ENCODE assay signal across 14 mouse cellular contexts in the genomic region with DNA sequence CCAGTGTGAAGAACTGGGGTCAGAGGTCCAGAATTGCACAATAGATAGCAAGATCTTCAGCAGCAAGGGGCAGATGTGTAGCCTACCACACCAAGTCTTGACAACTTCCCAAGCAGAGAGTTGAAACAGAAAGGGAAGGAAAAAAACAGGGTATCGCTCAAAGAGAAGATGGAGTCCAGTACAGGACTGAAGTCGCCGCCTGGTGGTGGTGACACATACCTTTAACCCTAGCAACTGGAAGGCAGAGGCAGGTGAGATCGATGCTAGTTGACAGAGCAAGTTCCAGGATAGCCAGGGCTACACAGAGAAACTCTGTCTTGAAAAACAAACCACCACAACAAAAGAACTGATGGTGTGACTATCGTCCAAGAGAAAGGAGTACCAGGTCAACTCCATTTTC. TPM values are rescaled to one million over a fixed set of nuclear protein-coding genes. Genes with fewer than 3 reads are reported as not detected.
A peak's percentile ranks its signal among the peaks of the same experiment; 100 is the strongest.
DNase-seq lines count a peak whose midpoint lies in the region; ATAC-seq and TF ChIP-seq lines count a peak whose summit lies in the region.
"Had no signal": no experiment of that assay in that cellular context is flagged by ENCODE, and none has a peak within 500 bp of the region (broad histone marks: within the 10 kb centered on the region; RNA-seq: fewer than 3 reads in every experiment).

No protein-coding gene starts in this region.

- no peak for DNase-seq in heart, adult 2 months
- DNase-seq in heart, adult 8-10 months (ENCODE audit: low spot score): no peak
- DNase-seq in lung, adult 2 months: no peak
- no peak for DNase-seq in lung, postnatal 10 days
- no peak for DNase-seq in liver, embryonic 14.5 days (ENCODE audit: low read depth in 3 of 3, low spot score in 3 of 3)
- no peak for DNase-seq in adrenal gland, adult 2 months
- DNase-seq in hindbrain, embryonic 10.5 days (ENCODE audit: low spot score): no peak
- DNase-seq: cerebellum, adult 9-11 months; heart, postnatal 10 days; layer of hippocampus, postnatal 36 days; spleen, adult 18-20 months; thymus, postnatal 36 days had no signal

- H3K4me1 ChIP-seq in heart, adult 2 months (ENCODE audit: control insufficient read depth, insufficient read depth, low read length): no peaks in the 10 kb centered on the region
- no peaks in the 10 kb centered on the region for H3K4me1 ChIP-seq in lung, adult 2 months (ENCODE audit: control insufficient read depth, insufficient read depth, low read length)
- peaks cover 29% of the 10 kb centered on the region for H3K4me1 ChIP-seq in E14TG2a.4 (replicated peaks; ENCODE audit: low read depth, low read length)
- 0 out of 4 replicates have a peak, but pooled peaks cover 0 to 2% of the 10 kb centered on the region in 2 experiments for H3K4me1 ChIP-seq in liver, embryonic 14.5 days (replicated peaks; ENCODE audit: control insufficient read depth in 2 of 2, insufficient read depth in 2 of 2, low read length in 1 of 2)
- H3K4me1 ChIP-seq in hindbrain, embryonic 10.5 days (replicated peaks): peaks cover 4% of the 10 kb centered on the region; the same call in 1 of the 2 replicates

- no peak for ATAC-seq in liver, embryonic 14.5 days (ENCODE audit: insufficient read depth)

- no peak for TF ChIP-seq POLR2A in heart, adult 2 months (IDR thresholded peaks at IDR 0.05; ENCODE audit: insufficient read depth, low read depth, low read length)
- TF ChIP-seq POLR2A in lung, adult 2 months (IDR thresholded peaks at IDR 0.05; ENCODE audit: borderline replicate concordance, extremely low read depth, low read depth, low read length): no peak

- no peak overlapping the region for H3K4me2 ChIP-seq in liver, embryonic 14.5 days (ENCODE audit: low read depth)

- no peaks in the 10 kb centered on the region for H3K27me3 ChIP-seq in heart, adult 2 months (ENCODE audit: control insufficient read depth, insufficient read depth, low read length)
- H3K27me3 ChIP-seq in E14TG2a.4 (ENCODE audit: insufficient read depth, low read length): no peaks in the 10 kb centered on the region
- no peaks in the 10 kb centered on the region for H3K27me3 ChIP-seq in liver, embryonic 14.5 days (ENCODE audit: control insufficient read depth, insufficient read depth, low read length)
- no peaks in the 10 kb centered on the region for H3K27me3 ChIP-seq in hindbrain, embryonic 10.5 days (ENCODE audit: insufficient read depth, poor library complexity, severe bottlenecking)

- H3K9me3 ChIP-seq in E14TG2a.4 (ENCODE audit: low read length): peaks cover 7% of the 10 kb centered on the region
- H3K9me3 ChIP-seq in liver, embryonic 14.5 days (ENCODE audit: control insufficient read depth, low read length): no peaks in the 10 kb centered on the region
- H3K9me3 ChIP-seq in hindbrain, embryonic 10.5 days: peaks cover 8% of the 10 kb centered on the region; the same call in 1 of the 2 replicates

- no peak overlapping the region for H3K27ac ChIP-seq in heart, adult 2 months
- H3K27ac ChIP-seq in liver, embryonic 14.5 days: no peak overlapping the region
- no peak overlapping the region for H3K27ac ChIP-seq in hindbrain, embryonic 10.5 days

- WGBS in heart, adult 2 months: 54% methylated on average over 5 of the region's 5 CpGs
- WGBS in lung, adult 2 months: 61% methylated on average over 5 of the region's 5 CpGs
- 56% methylated on average over 5 of the region's 5 CpGs for WGBS in liver, embryonic 14.5 days (ENCODE audit: insufficient replicate concordance)
- 65% methylated on average over 5 of the region's 5 CpGs for WGBS in hindbrain, embryonic 10.5 days

- no peak overlapping the region for H3K9ac ChIP-seq in heart, adult 2 months (ENCODE audit: low read depth, low read length)
- H3K9ac ChIP-seq in liver, embryonic 14.5 days (replicated peaks): no peak overlapping the region

- no peak overlapping the region for H3K4me3 ChIP-seq in heart, adult 2 months
- H3K4me3 ChIP-seq in lung, adult 2 months (replicated peaks; ENCODE audit: extremely low read depth, low read depth, low read length): no peak overlapping the region
- H3K4me3 ChIP-seq in E14TG2a.4 (replicated peaks; ENCODE audit: low read length): no peak overlapping the region
- H3K4me3 ChIP-seq in liver, embryonic 14.5 days (ENCODE audit: insufficient read depth in 1 of 2, low read depth in 2 of 2, low read length in 2 of 2): no peak overlapping the region
- H3K4me3 ChIP-seq in hindbrain, embryonic 10.5 days: no peak overlapping the region
- H3K4me3 ChIP-seq: myocyte had no signal

- intact Hi-C loops in heart, adult 2 months (cut with DNase I): no loop called here

- TF ChIP-seq CTCF in heart, adult 2 months (IDR thresholded peaks at IDR 0.05): peak; percentile 27; the same call in 1 of the 2 replicates
- 0 out of 2 replicates have a peak, but pooled peaks have one; percentile 11 for TF ChIP-seq CTCF in lung, adult 2 months (IDR thresholded peaks at IDR 0.05; ENCODE audit: insufficient read depth, low read length)
- TF ChIP-seq CTCF in E14TG2a.4 (conservative IDR thresholded peaks at IDR 0.05; ENCODE audit: low read length): peak; percentile 52
- TF ChIP-seq CTCF in liver, embryonic 14.5 days (IDR thresholded peaks at IDR 0.05; ENCODE audit: low read depth): peak; percentile 60

- no peak for TF ChIP-seq EP300 in heart, adult 2 months (IDR thresholded peaks at IDR 0.05; ENCODE audit: insufficient read depth, low read depth, low read length)
- no peak for TF ChIP-seq EP300 in liver, embryonic 14.5 days (IDR thresholded peaks at IDR 0.05; ENCODE audit: low read depth)

- no peaks in the 10 kb centered on the region for H3K36me3 ChIP-seq in heart, adult 2 months (ENCODE audit: control insufficient read depth, insufficient read depth, low read length)
- H3K36me3 ChIP-seq in E14TG2a.4 (ENCODE audit: insufficient read depth, low read length): no peaks in the 10 kb centered on the region
- no peaks in the 10 kb centered on the region for H3K36me3 ChIP-seq in liver, embryonic 14.5 days (replicated peaks; ENCODE audit: control insufficient read depth, insufficient read depth, low read depth)
- no peaks in the 10 kb centered on the region for H3K36me3 ChIP-seq in hindbrain, embryonic 10.5 days

- no peaks in the 10 kb centered on the region for H3K79me2 ChIP-seq in heart, adult 2 months (replicated peaks; ENCODE audit: control insufficient read depth, insufficient read depth, low read length)

RNA-seq across cellular contexts. Expression of gene 1700021F05Rik, which starts 8.6 kb away (rescaled TPM):
- total RNA-seq in heart, adult 2 months (2021): 100 to 1,000 TPM; 112 to 121 TPM
- 27.4 and 34.1 TPM in 2 replicates for polyA plus RNA-seq in heart, adult 2 months (2012; rRNA removed)
- total RNA-seq in heart, adult 8-10 months (2022): 100 to 1,000 TPM; 108 to 122 (median 117) TPM
- 3.1 and 7.1 TPM in 2 replicates for polyA plus RNA-seq in lung, adult 2 months (2012; rRNA removed)
- polyA plus RNA-seq in liver, embryonic 14.5 days (2012; rRNA removed): 5.2 and 11.6 TPM in 2 replicates
- polyA plus RNA-seq in liver, embryonic 14.5 days (2014; fragmentation: Nextera tagmentation; extraction: Ambion mirVana): 30.7 TPM in 2 replicates
- total RNA-seq in adrenal gland, adult 2 months (2021): 10 to 100 TPM; 67.6 to 81.4 TPM
- 8.0 and 9.2 TPM in 2 replicates for polyA plus RNA-seq in adrenal gland, adult 2 months (2012; rRNA removed)
- 61.7 and 62.1 TPM in 2 replicates for polyA plus RNA-seq in hindbrain, embryonic 10.5 days (2016; fragmentation: Nextera tagmentation; extraction: Ambion mirVana)

RNA-seq across cellular contexts. Expression of gene Gm9803, which starts 25.5 kb away (rescaled TPM):
- total RNA-seq in heart, adult 2 months (2021): 10 to 100 TPM in 1 of 2 experiments, 1 to 10 TPM in 1; 7.9 to 18.6 TPM
- 77.3 and 95.5 TPM in 2 replicates for polyA plus RNA-seq in heart, adult 2 months (2012; rRNA removed)
- total RNA-seq in heart, adult 8-10 months (2022): 10 to 100 TPM in 1 of 4 experiments, 1 to 10 TPM in 2, not detected in 1; 3.6 to 16.9 (median 7.9) TPM
- polyA plus RNA-seq in lung, adult 2 months (2012; rRNA removed): 44.3 and 73.8 TPM in 2 replicates
- polyA plus RNA-seq in liver, embryonic 14.5 days (2012; rRNA removed): 12.3 and 14.7 TPM in 2 replicates
- polyA plus RNA-seq in liver, embryonic 14.5 days (2014; fragmentation: Nextera tagmentation; extraction: Ambion mirVana): 8.5 and 10.0 TPM in 2 replicates
- 10 to 100 TPM; 26.8 to 27.4 TPM for total RNA-seq in adrenal gland, adult 2 months (2021)
- 130 and 175 TPM in 2 replicates for polyA plus RNA-seq in adrenal gland, adult 2 months (2012; rRNA removed)
- 9.1 and 11.8 TPM in 2 replicates for polyA plus RNA-seq in hindbrain, embryonic 10.5 days (2016; fragmentation: Nextera tagmentation; extraction: Ambion mirVana)

RNA-seq across cellular contexts. Expression of gene Cd24a, which starts 28.7 kb away (rescaled TPM):
- 10 to 100 TPM in 1 of 2 experiments, 1 to 10 TPM in 1; 5.0 to 19.7 TPM for total RNA-seq in heart, adult 2 months (2021)
- polyA plus RNA-seq in heart, adult 2 months (2012; rRNA removed): 10.8 and 36.4 TPM in 2 replicates
- 10 to 100 TPM in 1 of 4 experiments, 1 to 10 TPM in 3; 2.2 to 12.2 (median 3.4) TPM for total RNA-seq in heart, adult 8-10 months (2022)
- polyA plus RNA-seq in lung, adult 2 months (2012; rRNA removed): 212 and 239 TPM in 2 replicates
- 977 and 1,014 TPM in 2 replicates for polyA plus RNA-seq in liver, embryonic 14.5 days (2012; rRNA removed)
- polyA plus RNA-seq in liver, embryonic 14.5 days (2014; fragmentation: Nextera tagmentation; extraction: Ambion mirVana): 1,175 and 1,210 TPM in 2 replicates
- total RNA-seq in adrenal gland, adult 2 months (2021): 10 to 100 TPM; 24.6 to 44.7 TPM
- 12.3 and 16.5 TPM in 2 replicates for polyA plus RNA-seq in adrenal gland, adult 2 months (2012; rRNA removed)
- 344 and 448 TPM in 2 replicates for polyA plus RNA-seq in hindbrain, embryonic 10.5 days (2016; fragmentation: Nextera tagmentation; extraction: Ambion mirVana)
